Mouse (Mus musculus) CH12.LX (cell line): ENCODE measurements around the gene Mdh2. TPM values are rescaled to one million over a fixed set of nuclear protein-coding genes. Genes with fewer than 3 reads are reported as not detected.

Experiments
- DNase-seq: peaks from one replicate; pipeline ENCODE4 v3.0.0-alpha.2; 2013; ENCODE audit errors: extremely low read depth
- H3K27ac ChIP-seq: 2 replicates; pipeline ENCODE4 v1.5.1; 2012; ENCODE audit warnings: low read depth, mild to moderate bottlenecking, control low read depth, moderate library complexity; ENCODE audit not compliant: insufficient read depth
- H3K27me3 ChIP-seq: replicated peaks from 2 replicates; pipeline ENCODE3; 2012; ENCODE audit warnings: inconsistent platforms
- H3K36me3 ChIP-seq, 2 experiments: replicated peaks in 1 of 2; 2 replicates each; pipeline versions ENCODE3 to v1.6.1; 2012; ENCODE audit warnings: inconsistent platforms in 1 of 2, low read length in 1 of 2, mild to moderate bottlenecking in 1 of 2, mixed read lengths in 1 of 2, moderate library complexity in 1 of 2; ENCODE audit not compliant: control insufficient read depth in 1 of 2, insufficient read depth in 1 of 2
- H3K4me1 ChIP-seq, 2 experiments: 2 replicates each; pipeline ENCODE4 v1.6.1; 2012; ENCODE audit warnings: inconsistent platforms in 1 of 2, moderate library complexity in 1 of 2; ENCODE audit not compliant: insufficient read depth in 2 of 2, control insufficient read depth in 1 of 2
- H3K4me2 ChIP-seq: 2 replicates; pipeline ENCODE4 v1.6.1; 2012; ENCODE audit warnings: low read depth, mild to moderate bottlenecking, control low read depth; ENCODE audit not compliant: poor library complexity, insufficient read depth, severe bottlenecking
- H3K4me3 ChIP-seq, 3 experiments: fragments of 150-350 bp in 1 of 3; sonication (generic) in 1 of 3; replicated peaks in 1 of 3; 2 replicates each; pipeline versions ENCODE3 to v1.5.1; 2011 to 2012; ENCODE audit warnings: low read depth in 2 of 3, low read length in 2 of 3, mild to moderate bottlenecking in 2 of 3, moderate library complexity in 2 of 3, control low read depth in 1 of 3, improper control_type of control experiment in 1 of 3, inconsistent platforms in 1 of 3, mixed read lengths in 1 of 3; ENCODE audit not compliant: poor library complexity in 1 of 3
- H3K79me2 ChIP-seq: replicated peaks from 2 replicates; pipeline ENCODE4 v1.6.1; 2012; ENCODE audit warnings: mild to moderate bottlenecking, moderate library complexity; ENCODE audit not compliant: control insufficient read depth, poor library complexity, insufficient read depth, severe bottlenecking; ENCODE audit errors: extremely low read depth
- H3K9ac ChIP-seq: 2 replicates; pipeline ENCODE4 v1.6.1; 2012; ENCODE audit warnings: low read depth, mild to moderate bottlenecking, control low read depth, moderate library complexity; ENCODE audit not compliant: insufficient read depth
- H3K9me3 ChIP-seq: replicated peaks from 2 replicates; pipeline ENCODE3; 2012; ENCODE audit warnings: low read length, inconsistent platforms, mixed read lengths
- CHD1 ChIP-seq: IDR thresholded peaks from 2 replicates; pipeline ENCODE4 v1.6.1; 2012; ENCODE audit warnings: low read depth, low read length, improper control_type of control experiment, inconsistent platforms
- CHD2 ChIP-seq: IDR thresholded peaks from 2 replicates; pipeline ENCODE4 v1.6.1; 2011; ENCODE audit warnings: low read length, improper control_type of control experiment
- CTCF ChIP-seq, 2 experiments: IDR thresholded peaks in 1 of 2; conservative IDR thresholded peaks in 1 of 2; 2 replicates each; pipeline ENCODE4 v1.5.1; 2011 to 2012; ENCODE audit warnings: low read depth in 2 of 2, low read length in 2 of 2, improper control_type of control experiment in 1 of 2, inconsistent platforms in 1 of 2, mild to moderate bottlenecking in 1 of 2, moderate library complexity in 1 of 2
- E2F4 ChIP-seq: IDR thresholded peaks from 2 replicates; pipeline ENCODE4 v1.6.1; 2011; ENCODE audit warnings: low read depth, low read length, improper control_type of control experiment; ENCODE audit not compliant: insufficient replicate concordance
- ELF1 ChIP-seq: IDR thresholded peaks from 2 replicates; pipeline ENCODE4 v1.6.1; 2014; ENCODE audit warnings: low read depth, mild to moderate bottlenecking, inconsistent platforms, low read length, improper control_type of control experiment
- ETS1 ChIP-seq: conservative IDR thresholded peaks from 2 replicates; pipeline ENCODE4 v1.6.1; 2012; ENCODE audit warnings: low read depth, mild to moderate bottlenecking, inconsistent platforms, low read length, improper control_type of control experiment, moderate library complexity
- HCFC1 ChIP-seq: IDR thresholded peaks from 2 replicates; pipeline ENCODE4 v1.6.1; 2012; ENCODE audit warnings: low read depth, mild to moderate bottlenecking, inconsistent platforms, low read length, improper control_type of control experiment
- JUND ChIP-seq: conservative IDR thresholded peaks from 2 replicates; pipeline ENCODE4 v1.6.1; 2011; ENCODE audit warnings: low read depth, low read length, improper control_type of control experiment
- MAFK ChIP-seq: IDR thresholded peaks from 2 replicates; pipeline ENCODE4 v1.6.1; 2011; ENCODE audit warnings: low read length, improper control_type of control experiment; ENCODE audit not compliant: insufficient replicate concordance
- MAZ ChIP-seq: IDR thresholded peaks from 2 replicates; pipeline ENCODE4 v1.6.1; 2012; ENCODE audit warnings: low read depth, mild to moderate bottlenecking, inconsistent platforms, low read length, improper control_type of control experiment, moderate library complexity
- MYC ChIP-seq: IDR thresholded peaks from 2 replicates; pipeline ENCODE4 v1.6.1; 2011; ENCODE audit warnings: low read depth, mild to moderate bottlenecking, improper control_type of control experiment, low read length
- NELFE ChIP-seq: IDR thresholded peaks from 2 replicates; pipeline ENCODE4 v1.6.1; 2011; ENCODE audit warnings: low read depth, low read length, improper control_type of control experiment
- PAX5 ChIP-seq: IDR thresholded peaks from 2 replicates; pipeline ENCODE4 v1.6.1; 2012; ENCODE audit warnings: low read length, inconsistent platforms, mixed read lengths
- POLR2A ChIP-seq: IDR thresholded peaks from 2 replicates; pipeline ENCODE4 v1.6.1; 2011; ENCODE audit warnings: low read depth, mild to moderate bottlenecking, improper control_type of control experiment, low read length
- POLR2AphosphoS2 ChIP-seq: IDR thresholded peaks from 2 replicates; pipeline ENCODE4 v1.6.1; 2011; ENCODE audit warnings: low read depth, low read length, improper control_type of control experiment
- RAD21 ChIP-seq: IDR thresholded peaks from 2 replicates; pipeline ENCODE4 v1.6.1; 2011; ENCODE audit warnings: low read depth, mild to moderate bottlenecking, low read length, improper control_type of control experiment, moderate library complexity
- RCOR1 ChIP-seq: conservative IDR thresholded peaks from 2 replicates; pipeline ENCODE4 v1.6.1; 2012; ENCODE audit warnings: low read depth, mild to moderate bottlenecking, inconsistent platforms, low read length, improper control_type of control experiment
- SIN3A ChIP-seq: IDR thresholded peaks from 2 replicates; pipeline ENCODE4 v1.6.1; 2012; ENCODE audit warnings: low read length, improper control_type of control experiment, inconsistent platforms
- SMC3 ChIP-seq: IDR thresholded peaks from 2 replicates; pipeline ENCODE4 v1.6.1; 2011; ENCODE audit warnings: low read depth, low read length, improper control_type of control experiment
- TCF12 ChIP-seq: IDR thresholded peaks from 2 replicates; pipeline ENCODE4 v1.6.1; 2014; ENCODE audit warnings: low read depth, mild to moderate bottlenecking, inconsistent platforms, low read length, improper control_type of control experiment
- USF1 ChIP-seq: IDR thresholded peaks from 2 replicates; pipeline ENCODE4 v1.6.1; 2014; ENCODE audit warnings: low read depth, mild to moderate bottlenecking, inconsistent platforms, low read length, improper control_type of control experiment
- USF2 ChIP-seq: conservative IDR thresholded peaks from 2 replicates; pipeline ENCODE4 v1.6.1; 2011; ENCODE audit warnings: low read depth, low read length, improper control_type of control experiment
- ZKSCAN1 ChIP-seq: IDR thresholded peaks from 2 replicates; pipeline ENCODE4 v1.6.1; 2012; ENCODE audit warnings: low read depth, inconsistent platforms, low read length, improper control_type of control experiment, borderline replicate concordance
- ZMIZ1 ChIP-seq: IDR thresholded peaks from 2 replicates; pipeline ENCODE4 v1.6.1; 2012; ENCODE audit warnings: low read depth, mild to moderate bottlenecking, inconsistent platforms, low read length, improper control_type of control experiment
- ZNF384 ChIP-seq: IDR thresholded peaks from 2 replicates; pipeline ENCODE4 v1.6.1; 2012; ENCODE audit warnings: low read depth, low read length, improper control_type of control experiment, inconsistent platforms
- dilution Hi-C: fragments of 300-500 bp; cut with MboI; formaldehyde crosslinking; loops from 2 replicates; pipeline ENCODE4 v1.14.3; 2020; ENCODE audit warnings: low sequenced_read_pairs; ENCODE audit not compliant: extremely low pct_unique_long_range_greater_than_20kb, extremely low pct_ligation_motif_present
- in situ Hi-C: fragments of 300-500 bp; cut with MboI; formaldehyde crosslinking; loops from 3 replicates; pipeline ENCODE4 v1.14.3; 2019; ENCODE audit warnings: low sequenced_read_pairs, low pct_ligation_motif_present, low pct_unique_long_range_greater_than_20kb, mixed read lengths
- polyA plus RNA-seq: library from polyadenylated mRNA; unstranded; fragments of >175 nt; gene quantifications from 2 replicates; pipeline ENCODE4 v1.2.1, GENCODE M21; 2012; ENCODE audit warnings: low read depth; ENCODE audit not compliant: insufficient read length
- total RNA-seq, 2 experiments: library from RNA; depleted of rRNA; stranded (reverse); fragments of 300-350 nt in 1 of 2; fragments of >200 nt in 1 of 2; gene quantifications; 2 replicates each; pipeline ENCODE4 v1.2.3; 2012 to 2014

The Mdh2 gene
- total and polyA plus RNA-seq, 3 experiments, result 133 to 569 (median 152) TPM

GRCm38 (mm10) chr5:135733071-135733470 lies 45.2 kb upstream of the Mdh2 start:
- Histone ChIP-seq H3K36me3 (peaks cover 80 to 95% of the 10 kb centered on the region in 2 experiments), H3K27ac (no peak overlapping the region), H3K79me2 (no peaks in the 10 kb centered on the region), H3K4me2 (no peak overlapping the region), H3K4me3 (no peak overlapping the region), H3K9ac (no peak overlapping the region), H3K4me1 (peaks cover 0 to 7% of the 10 kb centered on the region in 2 experiments; a peak in 1 of 4 replicates), H3K27me3 (no peaks in the 10 kb centered on the region), H3K9me3 (no peaks in the 10 kb centered on the region)
- dilution Hi-C loops (no loop called here), in situ Hi-C loops (no loop called here)
- DNase-seq, result no peak
- TF ChIP-seq MAZ (no peak), RCOR1 (no peak), ZNF384 (no peak), POLR2A (no peak), ZMIZ1 (no peak), JUND (no peak), CHD1 (no peak), SMC3 (no peak), TCF12 (no peak), SIN3A (no peak), USF1 (no peak), ZKSCAN1 (no peak), ELF1 (no peak), ETS1 (no peak), POLR2AphosphoS2 (no peak), RAD21 (no peak)

- Histone ChIP-seq H3K9ac (no peak overlapping the region), H3K79me2 (no peaks in the 10 kb centered on the region), H3K36me3 (peaks cover 74 to 84% of the 10 kb centered on the region in 2 experiments), H3K4me1 (peaks cover 0 to 7% of the 10 kb centered on the region in 2 experiments; a peak in 1 of 4 replicates), H3K27me3 (no peaks in the 10 kb centered on the region), H3K27ac (no peak overlapping the region), H3K9me3 (no peaks in the 10 kb centered on the region), H3K4me2 (no peak overlapping the region), H3K4me3 (no peak overlapping the region)
- TF ChIP-seq CTCF (conservative IDR thresholded peaks at IDR 0.05 in 1 of 2, IDR thresholded peaks at IDR 0.05 in 1 of 2; ENCODE audit: low read depth in 2 of 2, low read length in 2 of 2), result no peak
- no peak for TF ChIP-seq E2F4
- no peak for TF ChIP-seq ETS1
- no peak for TF ChIP-seq JUND
- TF ChIP-seq NELFE, result no peak
- TF ChIP-seq MAFK, result no peak
- no peak for TF ChIP-seq CHD2
- no peak for TF ChIP-seq USF2
- no peak for TF ChIP-seq RCOR1
- TF ChIP-seq MYC, result no peak
- TF ChIP-seq RAD21, result no peak
- no peak for TF ChIP-seq TCF12
- TF ChIP-seq HCFC1, result no peak
- TF ChIP-seq PAX5, result no peak
- in situ Hi-C loops, result no loop called here
- no peak for DNase-seq
- dilution Hi-C loops, result no loop called here
Observed at GRCm38 (mm10) chr5:135734057-135734680, 44.1 kb upstream of the Mdh2 start.
